Mouse (Mus musculus) cerebellum, adult 2 months (tissue): ENCODE results near the gene Prkar1b.

Experiments used
- CTCF ChIP-seq: fragments of 200-500 bp; IDR thresholded peaks from 2 replicates; pipeline ENCODE4 v1.5.1; 2011; ENCODE audit warnings: low read depth, mild to moderate bottlenecking, control low read depth, low read length, moderate library complexity, borderline replicate concordance; ENCODE audit not compliant: insufficient read depth
- POLR2A ChIP-seq: fragments of 200-500 bp; IDR thresholded peaks from 2 replicates; pipeline ENCODE4 v1.6.1; 2011; ENCODE audit warnings: low read length, control low read depth, borderline replicate concordance; ENCODE audit not compliant: insufficient read depth

DNA sequence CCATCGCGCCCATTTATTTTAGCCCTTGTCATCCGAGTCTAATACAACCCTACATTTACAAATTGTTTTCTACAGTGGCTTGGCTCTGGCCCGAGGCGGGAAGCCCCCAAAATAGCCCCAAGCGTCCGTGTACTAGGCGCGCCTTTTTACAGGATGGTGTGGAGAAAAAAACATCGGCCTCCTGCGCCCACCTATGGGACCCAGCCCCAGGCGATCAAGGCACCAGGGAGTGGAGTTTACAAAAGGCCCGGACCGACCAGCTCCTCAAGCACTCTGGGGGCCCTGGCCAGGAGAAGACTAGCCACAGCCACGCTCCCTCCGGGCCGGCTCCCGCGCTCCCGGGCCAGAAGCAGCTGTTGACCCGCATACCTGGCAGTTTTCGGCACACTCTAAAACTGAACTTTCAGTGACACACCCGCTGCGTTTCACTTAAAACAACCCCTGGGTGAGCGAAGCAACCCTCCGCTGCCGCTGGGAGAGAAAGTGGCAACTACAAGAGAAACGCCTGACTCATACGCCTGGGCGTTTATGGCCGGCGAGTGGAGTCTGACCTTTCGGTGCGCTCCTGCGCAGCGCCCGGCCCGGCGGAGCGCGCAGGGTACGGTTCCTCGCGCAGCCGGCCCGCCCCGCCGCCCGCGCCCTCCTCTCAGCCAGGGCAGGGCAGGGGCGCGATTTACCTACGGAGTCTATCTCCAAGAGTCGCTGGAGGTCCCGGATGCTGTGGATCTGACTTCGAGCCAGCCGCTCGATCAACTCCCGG lies 157.0 kb downstream of the Prkar1b start:
- TF ChIP-seq POLR2A (no peak), CTCF (no peak)
